Mouse (Mus musculus): ENCODE measurements at regions not wholly inside any gene's neighbourhood (a gene's known extent, or its start where the extent isn't known, plus 50 kb on each side); places are given as distances from the start of the nearest gene placed in this dataset.

DNA sequence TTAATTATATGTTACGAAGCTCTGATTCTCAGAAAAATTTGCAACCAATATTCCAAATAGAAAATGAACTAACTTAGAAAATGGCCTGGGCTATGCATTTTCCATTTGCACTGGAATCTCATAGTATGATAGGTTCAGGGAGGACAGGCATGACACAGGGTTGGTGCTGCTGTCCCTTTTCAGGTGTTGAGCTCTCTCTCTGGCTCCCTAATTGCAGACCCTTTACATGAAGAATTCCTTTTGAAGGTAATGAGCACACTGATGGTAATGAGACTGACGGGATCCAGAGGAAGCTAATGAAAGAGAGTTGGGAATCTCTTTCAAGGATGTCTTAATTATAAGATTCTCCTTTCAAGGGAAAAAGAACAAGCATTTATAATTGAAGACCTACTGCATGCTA, 87.6 kb downstream of the Serpinb8 start:
- H3K4me1 ChIP-seq, result no peaks in the 10 kb centered on the region
- WGBS, result 60% methylated on average over 2 of the region's 2 CpGs
- no peaks in the 10 kb centered on the region for H3K36me3 ChIP-seq
- no peak overlapping the region for H3K4me3 ChIP-seq
- no peaks in the 10 kb centered on the region for H3K27me3 ChIP-seq (replicated peaks)
- no peaks in the 10 kb centered on the region for H3K9me3 ChIP-seq
- H3K9ac ChIP-seq, result no peak overlapping the region
- no peak overlapping the region for H3K27ac ChIP-seq (replicated peaks)
- H3K4me2 ChIP-seq, result no peak overlapping the region
- ATAC-seq (ENCODE audit: extremely low read depth, insufficient number of reproducible peaks, low FRiP score, low TSS enrichment), result no peak

DNA sequence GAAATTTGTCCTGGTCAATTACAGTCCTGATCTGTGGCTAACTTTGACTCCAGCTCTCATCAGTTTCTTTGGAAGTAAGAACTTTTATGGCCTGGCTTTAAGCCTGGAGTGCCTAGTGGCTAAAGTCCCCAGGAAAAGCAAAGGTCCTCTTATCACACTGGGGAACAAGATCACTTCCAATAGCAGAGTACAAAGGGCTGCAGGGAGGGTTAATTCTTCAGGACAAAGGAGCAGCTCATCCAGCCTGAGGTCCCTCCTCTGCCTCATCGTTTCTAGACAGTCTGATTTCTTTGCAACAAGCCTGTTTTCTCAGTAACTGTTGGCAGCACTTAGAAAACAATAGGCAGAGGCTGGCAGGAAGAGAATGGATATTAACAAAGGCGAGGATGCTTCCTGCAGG, 107.1 kb downstream of the Serpinb8 start:
- H3K9ac ChIP-seq, result no peak overlapping the region
- H3K27ac ChIP-seq (replicated peaks), result no peak overlapping the region
- H3K4me3 ChIP-seq, result no peak overlapping the region
- no peaks in the 10 kb centered on the region for H3K9me3 ChIP-seq
- no peak overlapping the region for H3K4me2 ChIP-seq
- no peak for ATAC-seq (ENCODE audit: extremely low read depth, insufficient number of reproducible peaks, low FRiP score, low TSS enrichment)
- WGBS, result 33% methylated on average over 2 of the region's 2 CpGs
- H3K4me1 ChIP-seq, result no peaks in the 10 kb centered on the region
- no peaks in the 10 kb centered on the region for H3K27me3 ChIP-seq (replicated peaks)
- no peaks in the 10 kb centered on the region for H3K36me3 ChIP-seq

DNA sequence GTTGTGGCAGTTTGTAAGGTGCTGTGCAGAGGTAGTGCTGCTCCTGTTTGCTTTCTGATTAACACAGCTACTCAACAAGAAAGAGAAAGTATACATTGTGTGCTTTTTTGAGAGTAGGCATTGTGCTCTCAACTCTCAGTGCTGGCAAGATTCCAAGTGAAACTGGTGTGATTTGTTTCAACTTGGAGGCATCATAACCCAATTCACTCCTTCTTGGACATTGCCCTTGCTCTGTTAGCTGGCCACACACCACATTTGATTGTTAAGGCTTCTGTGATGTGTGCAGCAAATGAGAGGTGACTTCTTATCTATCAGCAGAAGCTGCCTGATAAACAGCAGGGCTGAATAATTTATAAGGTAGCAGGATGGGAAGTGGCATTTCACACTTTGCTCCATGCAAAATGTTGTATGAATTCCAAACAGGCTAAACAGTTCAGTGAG, 116.3 kb downstream of the Serpinb8 start:
- Histone ChIP-seq H3K4me3 (no peak overlapping the region), H3K4me2 (no peak overlapping the region), H3K9ac (no peak overlapping the region), H3K4me1 (no peaks in the 10 kb centered on the region), H3K9me3 (no peaks in the 10 kb centered on the region), H3K27me3 (replicated peaks) (no peaks in the 10 kb centered on the region), H3K27ac (replicated peaks) (no peak overlapping the region), H3K36me3 (no peaks in the 10 kb centered on the region)
- ATAC-seq (ENCODE audit: extremely low read depth, insufficient number of reproducible peaks, low FRiP score, low TSS enrichment), result no peak

- no peak for ATAC-seq (ENCODE audit: extremely low read depth, insufficient number of reproducible peaks, low FRiP score, low TSS enrichment)
- Histone ChIP-seq H3K4me2 (no peak overlapping the region), H3K4me1 (no peaks in the 10 kb centered on the region), H3K27me3 (replicated peaks) (no peaks in the 10 kb centered on the region), H3K36me3 (no peaks in the 10 kb centered on the region), H3K27ac (replicated peaks) (no peak overlapping the region), H3K9me3 (no peaks in the 10 kb centered on the region), H3K9ac (no peak overlapping the region), H3K4me3 (no peak overlapping the region)
- 80% methylated on average over 5 of the region's 5 CpGs for WGBS
Observed at GRCm38 (mm10) chr1:107708601-107709000, 118.8 kb downstream of the Serpinb8 start.

DNA sequence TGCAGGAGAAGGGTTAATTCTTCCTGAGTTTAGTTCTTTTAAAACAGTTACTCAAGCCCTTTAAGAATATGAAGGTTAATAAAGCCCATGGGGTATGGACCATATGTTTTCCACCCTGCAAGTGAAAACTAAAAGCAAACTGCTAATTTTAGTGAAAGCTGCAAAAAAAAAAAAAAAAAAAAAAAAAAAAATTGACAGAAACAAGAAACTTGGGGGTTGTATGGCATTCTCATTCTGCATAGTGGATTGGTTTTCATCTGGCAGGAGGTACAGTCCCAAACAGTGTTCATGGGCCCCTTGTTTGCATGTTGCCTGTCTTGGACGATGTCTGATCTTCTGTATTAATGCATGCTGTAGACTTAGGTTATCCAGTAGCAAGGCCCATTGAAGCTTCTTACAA, 125.1 kb downstream of the Serpinb8 start:
- Histone ChIP-seq H3K27ac (replicated peaks) (no peak overlapping the region), H3K27me3 (replicated peaks) (no peaks in the 10 kb centered on the region), H3K4me2 (no peak overlapping the region), H3K36me3 (no peaks in the 10 kb centered on the region), H3K4me3 (no peak overlapping the region), H3K9ac (no peak overlapping the region), H3K9me3 (no peaks in the 10 kb centered on the region), H3K4me1 (no peaks in the 10 kb centered on the region)
- ATAC-seq (ENCODE audit: extremely low read depth, insufficient number of reproducible peaks, low FRiP score, low TSS enrichment), result no peak
- 94% methylated on average over 1 of the region's 1 CpGs for WGBS

GRCm38 (mm10) chr1:107719304-107719703, 129.5 kb downstream of the Serpinb8 start:
- H3K9ac ChIP-seq, result no peak overlapping the region
- H3K27me3 ChIP-seq (replicated peaks), result no peaks in the 10 kb centered on the region
- H3K9me3 ChIP-seq, result no peaks in the 10 kb centered on the region
- no peak overlapping the region for H3K27ac ChIP-seq (replicated peaks)
- H3K4me1 ChIP-seq, result no peaks in the 10 kb centered on the region
- H3K4me2 ChIP-seq, result no peak overlapping the region
- no peak for ATAC-seq (ENCODE audit: extremely low read depth, insufficient number of reproducible peaks, low FRiP score, low TSS enrichment)
- no peaks in the 10 kb centered on the region for H3K36me3 ChIP-seq
- H3K4me3 ChIP-seq, result no peak overlapping the region
- WGBS, result 62% methylated on average over 5 of the region's 5 CpGs

DNA sequence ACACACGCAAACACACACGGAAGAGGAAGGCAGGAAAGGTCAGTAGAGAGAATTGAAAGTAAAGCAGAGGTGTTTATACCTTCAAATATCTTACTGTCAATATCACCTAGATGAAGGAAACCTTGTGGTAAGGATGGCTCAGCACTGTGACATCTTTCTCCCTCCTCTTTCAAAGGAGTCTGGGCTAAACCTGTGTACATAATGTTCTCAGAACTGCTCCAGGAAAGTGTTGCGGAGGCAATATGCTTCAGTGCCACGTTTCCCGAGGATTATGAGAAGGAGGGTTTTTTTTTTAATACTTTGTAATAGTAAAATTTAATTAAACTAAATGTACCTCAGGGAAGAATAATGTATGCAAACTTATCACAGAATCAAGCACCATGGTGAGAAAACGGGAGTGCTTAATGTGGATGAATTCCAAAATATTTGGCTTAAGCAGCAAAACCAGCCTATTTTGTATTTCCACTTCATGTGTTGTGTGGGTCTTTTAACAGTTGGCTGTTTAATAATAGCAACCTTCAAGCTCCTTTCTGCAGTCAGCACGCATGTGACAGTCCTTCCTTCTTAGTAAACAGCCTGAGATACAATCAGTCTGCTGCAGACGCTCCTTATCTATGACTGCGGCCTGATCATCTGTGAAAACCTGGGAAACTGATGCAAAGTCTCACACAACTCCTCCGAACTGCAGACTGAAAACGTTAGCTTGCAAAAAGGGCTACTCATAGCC, 138.5 kb downstream of the Serpinb8 start:
- Histone ChIP-seq H3K27ac (replicated peaks) (no peak overlapping the region), H3K4me2 (no peak overlapping the region), H3K9ac (no peak overlapping the region), H3K27me3 (replicated peaks) (no peaks in the 10 kb centered on the region), H3K9me3 (no peaks in the 10 kb centered on the region), H3K4me1 (no peaks in the 10 kb centered on the region), H3K4me3 (no peak overlapping the region), H3K36me3 (no peaks in the 10 kb centered on the region)
- 54% methylated on average over 11 of the region's 11 CpGs for WGBS
- ATAC-seq (ENCODE audit: extremely low read depth, insufficient number of reproducible peaks, low FRiP score, low TSS enrichment), result no peak

DNA sequence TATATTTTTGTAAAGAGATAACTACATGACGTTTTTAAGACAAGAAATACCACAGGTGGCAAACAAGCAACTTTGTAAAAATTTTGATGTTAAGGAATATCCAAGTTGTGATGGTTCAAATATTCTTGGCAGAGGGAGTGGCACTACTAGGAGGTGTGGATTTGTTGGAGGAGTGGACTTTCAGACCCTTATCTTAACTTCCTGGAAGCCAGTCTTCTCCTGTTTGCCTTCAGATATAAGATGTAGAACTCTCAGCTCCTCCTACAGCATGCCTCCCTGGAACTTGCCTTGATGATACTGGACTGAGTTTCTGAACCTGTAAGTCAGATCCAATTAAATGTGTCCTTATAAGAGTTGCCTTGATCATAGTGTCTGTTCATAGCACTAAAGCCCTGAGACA, 175.5 kb downstream of the Serpinb8 start:
- H3K4me3 ChIP-seq, result no peak overlapping the region
- 53% methylated on average over 1 of the region's 1 CpGs for whole genome bisulfite sequencing
- no peaks in the 10 kb centered on the region for H3K36me3 ChIP-seq

DNA sequence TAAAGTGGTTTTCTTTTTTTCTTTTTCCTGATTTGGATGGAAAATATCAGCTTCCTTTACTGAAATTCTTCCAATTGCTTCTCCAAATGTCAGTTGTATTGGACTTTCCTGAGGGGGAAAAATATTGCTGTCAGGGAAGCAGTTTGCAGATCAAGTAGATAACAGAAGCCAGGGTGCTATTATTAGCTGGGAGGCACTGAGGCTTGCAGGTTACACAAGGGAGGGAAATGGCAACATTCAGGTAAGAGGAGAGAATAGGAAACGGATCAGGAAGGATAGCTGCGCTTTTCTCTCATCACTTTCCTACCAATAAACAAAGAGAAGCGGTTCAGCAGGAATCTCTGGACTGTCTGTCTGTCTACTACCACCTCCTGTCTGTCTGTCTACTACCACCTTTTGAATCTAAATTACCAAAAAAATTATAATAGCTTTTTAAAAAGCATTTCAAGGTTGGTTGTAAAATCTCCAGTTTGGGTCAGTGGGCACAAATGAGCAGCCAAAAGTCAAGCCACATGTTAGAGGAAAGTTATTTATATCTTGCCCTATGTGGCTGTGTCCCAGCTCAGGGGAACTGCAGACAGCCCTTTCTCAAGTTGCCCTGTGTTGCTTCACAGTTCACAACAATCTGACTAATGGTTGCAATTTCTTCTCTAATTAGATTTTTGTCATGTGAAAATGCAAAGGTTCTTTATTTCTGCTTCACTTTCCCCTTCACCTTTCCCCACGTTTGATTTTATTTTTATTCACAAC, 177.6 kb downstream of the Serpinb8 start:
- H3K27me3 ChIP-seq (replicated peaks), result no peaks in the 10 kb centered on the region
- peaks cover 15% of the 10 kb centered on the region for H3K4me1 ChIP-seq
- H3K4me2 ChIP-seq, result no peak overlapping the region
- H3K27ac ChIP-seq (replicated peaks), result no peak overlapping the region
- H3K9ac ChIP-seq, result no peak overlapping the region
- WGBS, result 43% methylated on average over 4 of the region's 4 CpGs
- no peaks in the 10 kb centered on the region for H3K9me3 ChIP-seq
- ATAC-seq (ENCODE audit: extremely low read depth, insufficient number of reproducible peaks, low FRiP score, low TSS enrichment), result no peak
- H3K4me3 ChIP-seq, result no peak overlapping the region
- no peaks in the 10 kb centered on the region for H3K36me3 ChIP-seq

More for the DNA sequence above, 175.5 kb downstream of the Serpinb8 start:
- no peak for ATAC-seq (ENCODE audit: extremely low read depth, insufficient number of reproducible peaks, low FRiP score, low TSS enrichment)
- Histone ChIP-seq H3K9ac (no peak overlapping the region), H3K9me3 (no peaks in the 10 kb centered on the region), H3K27ac (replicated peaks) (no peak overlapping the region), H3K4me1 (peaks cover 15% of the 10 kb centered on the region), H3K27me3 (replicated peaks) (no peaks in the 10 kb centered on the region), H3K4me2 (no peak overlapping the region)

DNA sequence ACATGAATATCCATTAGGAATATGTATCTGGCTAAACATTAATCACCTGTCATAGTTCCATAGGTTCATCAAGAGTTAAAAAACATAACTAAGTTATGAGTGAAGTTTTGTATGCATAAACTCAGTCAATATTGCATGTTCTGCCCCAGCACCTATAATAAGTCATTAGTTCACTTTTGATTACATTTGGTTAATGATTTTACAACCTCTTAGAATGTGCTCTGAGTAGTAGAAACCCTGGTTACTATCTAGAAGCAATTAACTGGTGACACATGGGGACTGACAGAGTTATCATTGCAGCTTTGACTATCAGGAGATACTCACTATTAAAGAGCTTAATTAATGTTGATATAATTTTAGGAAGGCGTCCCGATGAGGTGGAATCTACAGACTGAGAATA, 183.2 kb downstream of the Serpinb8 start:
- WGBS, result 59% methylated on average over 2 of the region's 2 CpGs
- ATAC-seq (ENCODE audit: extremely low read depth, insufficient number of reproducible peaks, low FRiP score, low TSS enrichment), result no peak
- H3K27ac ChIP-seq (replicated peaks), result no peak overlapping the region

GRCm38 (mm10) chr1:107783079-107783478, 193.3 kb downstream of the Serpinb8 start:
- no peak for ATAC-seq (ENCODE audit: extremely low read depth, insufficient number of reproducible peaks, low FRiP score, low TSS enrichment)
- Histone ChIP-seq H3K4me1 (no peaks in the 10 kb centered on the region), H3K9ac (no peak overlapping the region), H3K27me3 (replicated peaks) (no peaks in the 10 kb centered on the region), H3K4me2 (no peak overlapping the region), H3K27ac (replicated peaks) (no peak overlapping the region), H3K9me3 (no peaks in the 10 kb centered on the region), H3K4me3 (no peak overlapping the region), H3K36me3 (no peaks in the 10 kb centered on the region)
- 76% methylated on average over 5 of the region's 5 CpGs for WGBS

More for the DNA sequence above, 183.2 kb downstream of the Serpinb8 start:
- no peaks in the 10 kb centered on the region for H3K9me3 ChIP-seq
- H3K27me3 ChIP-seq (replicated peaks), result no peaks in the 10 kb centered on the region
- no peaks in the 10 kb centered on the region for H3K4me1 ChIP-seq
- H3K4me3 ChIP-seq, result no peak overlapping the region
- H3K4me2 ChIP-seq, result no peak overlapping the region
- no peak overlapping the region for H3K9ac ChIP-seq
- H3K36me3 ChIP-seq, result no peaks in the 10 kb centered on the region

DNA sequence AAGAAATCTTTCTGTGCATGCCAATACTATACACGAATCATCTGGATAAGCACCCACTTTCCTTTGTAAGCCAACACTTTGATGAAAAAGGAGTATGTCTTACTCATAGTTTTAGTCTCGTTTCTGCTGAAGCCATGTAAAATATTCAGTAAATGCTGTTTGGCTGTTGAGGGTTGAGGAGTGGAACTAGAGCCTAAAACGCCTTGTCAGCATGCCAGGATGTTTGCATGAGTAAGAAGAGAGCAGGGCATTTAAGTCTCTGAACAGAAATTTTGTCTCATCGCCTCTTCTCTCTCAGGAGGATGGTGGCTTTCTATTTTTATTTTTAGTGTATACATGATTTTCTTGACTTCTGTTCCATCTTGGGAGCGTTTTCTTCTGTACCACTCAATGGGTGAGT, 216.0 kb downstream of the Serpinb8 start:
- Histone ChIP-seq H3K9me3 (no peaks in the 10 kb centered on the region), H3K4me2 (no peak overlapping the region), H3K27ac (replicated peaks) (no peak overlapping the region), H3K4me3 (no peak overlapping the region), H3K4me1 (no peaks in the 10 kb centered on the region), H3K9ac (no peak overlapping the region), H3K27me3 (replicated peaks) (no peaks in the 10 kb centered on the region), H3K36me3 (no peaks in the 10 kb centered on the region)
- WGBS, result 69% methylated on average over 5 of the region's 5 CpGs
- ATAC-seq (ENCODE audit: extremely low read depth, insufficient number of reproducible peaks, low FRiP score, low TSS enrichment), result no peak

Measured in heart, embryonic 13.5 days (tissue).